Mouse (Mus musculus) lung, adult 2 months (tissue): ENCODE data around the gene Znfx1.

Experiments
- CTCF ChIP-seq: fragments of 200-500 bp; IDR thresholded peaks from 2 replicates; pipeline ENCODE4 v1.5.1; 2011; ENCODE audit warnings: mild to moderate bottlenecking, low read length, control low read depth; ENCODE audit not compliant: insufficient read depth
- POLR2A ChIP-seq: fragments of 200-500 bp; IDR thresholded peaks from 2 replicates; pipeline ENCODE4 v1.6.1; 2011; ENCODE audit warnings: low read depth, mild to moderate bottlenecking, control low read depth, low read length, borderline replicate concordance; ENCODE audit errors: extremely low read depth

- TF ChIP-seq CTCF (no peak), POLR2A (no peak)
Measured at GRCm38 (mm10) chr2:167078931-167079495, 16.2 kb upstream of the Znfx1 start.
